Comparison of ENCODE assay signal across 11 mouse cellular contexts in genomic region chr3:99256766-99257165, GRCm38 (mm10). TPM values are rescaled to one million over a fixed set of nuclear protein-coding genes. Genes with fewer than 3 reads are reported as not detected.
A peak's percentile ranks its signal among the peaks of the same experiment; 100 is the strongest.
DNase-seq lines count a peak whose midpoint lies in the region; ATAC-seq lines count a peak whose summit lies in the region.
"Had no signal": no experiment of that assay in that cellular context is flagged by ENCODE, and none has a peak within 500 bp of the region (broad histone marks: within the 10 kb centered on the region; RNA-seq: fewer than 3 reads in every experiment).

No protein-coding gene starts in this region.

- peaks cover 100% of the 10 kb centered on the region for H3K27me3 ChIP-seq in hindbrain, embryonic 10.5 days (ENCODE audit: insufficient read depth, poor library complexity, severe bottlenecking)
- peaks cover 95% of the 10 kb centered on the region for H3K27me3 ChIP-seq in hindbrain, embryonic 14.5 days (ENCODE audit: control insufficient read depth, insufficient read depth, low read length)
- peaks cover 100% of the 10 kb centered on the region for H3K27me3 ChIP-seq in embryonic facial prominence, embryonic 10.5 days (replicated peaks; ENCODE audit: low read depth, poor library complexity, severe bottlenecking)
- peaks cover 6% of the 10 kb centered on the region; the same call in 1 of the 2 replicates for H3K27me3 ChIP-seq in limb, embryonic 13.5 days

- ATAC-seq in hindbrain, embryonic 14.5 days (ENCODE audit: low FRiP score), result no peak
- ATAC-seq in limb, embryonic 13.5 days (ENCODE audit: low FRiP score, low read depth), result no peak
- ATAC-seq: activated CD4-positive, CD25-positive, alpha-beta regulatory T cell, adult 4 months; intestine, postnatal 0 days had no signal

- no peaks in the 10 kb centered on the region for H3K36me3 ChIP-seq in hindbrain, embryonic 10.5 days
- H3K36me3 ChIP-seq in hindbrain, embryonic 14.5 days (replicated peaks; ENCODE audit: control insufficient read depth, insufficient read depth), result no peaks in the 10 kb centered on the region
- no peaks in the 10 kb centered on the region for H3K36me3 ChIP-seq in embryonic facial prominence, embryonic 10.5 days (replicated peaks)
- no peaks in the 10 kb centered on the region; the same call in 1 of the 2 replicates for H3K36me3 ChIP-seq in limb, embryonic 13.5 days

- DNase-seq in hindbrain, embryonic 10.5 days (ENCODE audit: low spot score), result peak; percentile 80
- no peak for DNase-seq in hindbrain, embryonic 14.5 days (ENCODE audit: low spot score)
- DNase-seq in NIH3T3 (ENCODE audit: low read depth), result peak; percentile 91
- peak; percentile 78 for DNase-seq in embryonic facial prominence, embryonic 10.5 days (ENCODE audit: low spot score)
- DNase-seq in spleen, postnatal 14 days (ENCODE audit: low spot score in 2 of 2), result no peak
- no peak for DNase-seq in urinary bladder, adult 2 months (ENCODE audit: low spot score)
- DNase-seq: heart, adult 2 months; lung, postnatal 10 days had no signal

- WGBS in hindbrain, embryonic 10.5 days, result 1% methylated on average over 20 of the region's 20 CpGs
- 2% methylated on average over 20 of the region's 20 CpGs for WGBS in hindbrain, embryonic 14.5 days
- under 1% methylated on average over 20 of the region's 20 CpGs for WGBS in embryonic facial prominence, embryonic 10.5 days
- 2% methylated on average over 20 of the region's 20 CpGs for WGBS in limb, embryonic 13.5 days

- H3K9ac ChIP-seq in hindbrain, embryonic 14.5 days, result no peak overlapping the region
- H3K9ac ChIP-seq in limb, embryonic 13.5 days, result peak overlapping the region; percentile 100

- no peaks in the 10 kb centered on the region for H3K9me3 ChIP-seq in hindbrain, embryonic 10.5 days
- no peaks in the 10 kb centered on the region for H3K9me3 ChIP-seq in hindbrain, embryonic 14.5 days (ENCODE audit: control insufficient read depth, low read length)
- H3K9me3 ChIP-seq in embryonic facial prominence, embryonic 10.5 days, result no peaks in the 10 kb centered on the region
- H3K9me3 ChIP-seq in limb, embryonic 13.5 days, result no peaks in the 10 kb centered on the region

- H3K4me3 ChIP-seq in hindbrain, embryonic 10.5 days, result peak overlapping the region; percentile 56
- no peak overlapping the region for H3K4me3 ChIP-seq in hindbrain, embryonic 14.5 days (replicated peaks; ENCODE audit: low read length)
- H3K4me3 ChIP-seq in embryonic facial prominence, embryonic 10.5 days, result peak overlapping the region; percentile 30
- H3K4me3 ChIP-seq in limb, embryonic 13.5 days, result peak overlapping the region; percentile 80
- H3K4me3 ChIP-seq: heart, adult 2 months had no signal

- H3K27ac ChIP-seq in hindbrain, embryonic 10.5 days, result no peak overlapping the region
- no peak overlapping the region for H3K27ac ChIP-seq in hindbrain, embryonic 14.5 days
- no peak overlapping the region for H3K27ac ChIP-seq in embryonic facial prominence, embryonic 10.5 days (replicated peaks)
- H3K27ac ChIP-seq in limb, embryonic 13.5 days, result peak overlapping the region; percentile 99
- H3K27ac ChIP-seq: heart, adult 2 months had no signal

- H3K4me1 ChIP-seq in hindbrain, embryonic 10.5 days (replicated peaks), result peaks cover 26% of the 10 kb centered on the region
- H3K4me1 ChIP-seq in hindbrain, embryonic 14.5 days (replicated peaks; ENCODE audit: control insufficient read depth, insufficient read depth, low read length), result no peaks in the 10 kb centered on the region
- peaks cover 33% of the 10 kb centered on the region for H3K4me1 ChIP-seq in embryonic facial prominence, embryonic 10.5 days
- H3K4me1 ChIP-seq in limb, embryonic 13.5 days, result peaks cover 57% of the 10 kb centered on the region

- H3K4me2 ChIP-seq in hindbrain, embryonic 14.5 days (replicated peaks), result no peak overlapping the region; the same call in 1 of the 2 replicates
- H3K4me2 ChIP-seq in limb, embryonic 13.5 days (replicated peaks), result peak overlapping the region; percentile 77

RNA-seq across cellular contexts. Expression of gene Tbx15, which starts 16.6 kb away (rescaled TPM):
- 2.2 and 2.3 TPM in 2 replicates for polyA plus RNA-seq in hindbrain, embryonic 10.5 days (2016; fragmentation: Nextera tagmentation; extraction: Ambion mirVana)
- 0.32 and 0.82 TPM in 2 replicates for polyA plus RNA-seq in hindbrain, embryonic 14.5 days (2014; fragmentation: Nextera tagmentation; extraction: Ambion mirVana)
- polyA plus RNA-seq in embryonic facial prominence, embryonic 10.5 days (2016; fragmentation: Nextera tagmentation; extraction: Ambion mirVana), result 1.6 and 2.5 TPM in 2 replicates
- 26.3 and 28.0 TPM in 2 replicates for polyA plus RNA-seq in limb, embryonic 13.5 days (2015; fragmentation: Nextera tagmentation; extraction: Ambion mirVana)
- polyA plus RNA-seq in urinary bladder, adult 2 months (2012; rRNA removed), result 0.25 and 0.29 TPM in 2 replicates
- polyA plus RNA-seq: activated CD4-positive, CD25-positive, alpha-beta regulatory T cell, adult 4 months; intestine, postnatal 0 days had no signal

Comparison
In these comparisons a context has a peak if more than half of its experiments do, and no peak if none do; other contexts are left out.
1. DNase-seq: peak in hindbrain, embryonic 10.5 days (single experiment), NIH3T3 (single experiment) and embryonic facial prominence, embryonic 10.5 days (single experiment); none in hindbrain, embryonic 14.5 days (single experiment), spleen, postnatal 14 days (0 of 2) and urinary bladder, adult 2 months (single experiment).